Mouse (Mus musculus): ENCODE results near the gene 1700037H04Rik.

- no peak for TF ChIP-seq EP300 (IDR thresholded peaks at IDR 0.05; ENCODE audit: low read depth)
- TF ChIP-seq CTCF (IDR thresholded peaks at IDR 0.05; ENCODE audit: low read depth): no peak
Measured at GRCm38 (mm10) chr2:131163924-131164323, 4.0 kb upstream of the 1700037H04Rik start.

Measured in liver, postnatal 0 days (tissue).